Mouse (Mus musculus) olfactory bulb, adult 2 months (tissue): Measurements from ENCODE around the gene Fsd2. TPM values are rescaled to one million over a fixed set of nuclear protein-coding genes. Genes with fewer than 3 reads are reported as not detected.

ENCODE experiments used
- H3K27ac ChIP-seq: fragments of 200-500 bp; 2 replicates; pipeline ENCODE4 v1.5.1; 2012; ENCODE audit warnings: low read depth, low read length; ENCODE audit not compliant: insufficient read depth
- H3K4me1 ChIP-seq: fragments of 200-500 bp; 2 replicates; pipeline ENCODE4 v1.6.1; 2012; ENCODE audit warnings: low read length; ENCODE audit not compliant: control insufficient read depth, insufficient read depth
- H3K4me3 ChIP-seq: fragments of 200-500 bp; 2 replicates; pipeline ENCODE4 v1.5.1; 2012; ENCODE audit warnings: mild to moderate bottlenecking, low read depth, low read length, moderate library complexity; ENCODE audit not compliant: insufficient read depth
- CTCF ChIP-seq: fragments of 200-500 bp; IDR thresholded peaks from 2 replicates; pipeline ENCODE4 v1.5.1; 2012; ENCODE audit warnings: low read depth, mild to moderate bottlenecking, low read length, moderate library complexity; ENCODE audit not compliant: insufficient read depth
- POLR2A ChIP-seq: fragments of 200-500 bp; IDR thresholded peaks from 2 replicates; pipeline ENCODE4 v1.6.1; 2012; ENCODE audit warnings: mild to moderate bottlenecking, low read depth, low read length, moderate library complexity; ENCODE audit not compliant: insufficient read depth
- WGBS: fragments of 180-500 bp; shearing (Covaris S2); methylation state at CpG from one replicate; pipeline ENCODE4 v1.1.7; 2018; 5-methylcytosine and 5-hydroxymethylcytosine counted together
- polyA plus RNA-seq: library from polyadenylated mRNA; stranded (reverse); fragments of >200 nt; gene quantifications from 2 replicates; pipeline ENCODE4 v1.2.4, GENCODE M21; 2012; ENCODE audit warnings: low replicate concordance; ENCODE audit not compliant: missing spikeins, insufficient read depth, insufficient read length

The Fsd2 gene
- polyA plus RNA-seq, 1 experiment = not detected

- 94% methylated on average over 1 of the region's 1 CpGs for WGBS
- TF ChIP-seq POLR2A (no peak), CTCF (no peak)
- peaks cover 5% of the 10 kb centered on the region; the same call in 1 of the 2 replicates for H3K4me1 ChIP-seq
Observed at GRCm38 (mm10) chr7:81569851-81570250, 3.1 kb upstream of the Fsd2 start.

GRCm38 (mm10) chr7:81567396-81567795 lies 652 bp upstream of the Fsd2 start:
- TF ChIP-seq CTCF (no peak), POLR2A (no peak)
- H3K27ac ChIP-seq = no peak overlapping the region
- H3K4me3 ChIP-seq = no peak overlapping the region
- 94% methylated on average over 5 of the region's 5 CpGs for WGBS
- peaks cover 2% of the 10 kb centered on the region; the same call in 1 of the 2 replicates for H3K4me1 ChIP-seq

More at GRCm38 (mm10) chr7:81569851-81570250, 3.1 kb upstream of the Fsd2 start:
- no peak overlapping the region for H3K4me3 ChIP-seq
- H3K27ac ChIP-seq = no peak overlapping the region

- Histone ChIP-seq H3K27ac (no peak overlapping the region), H3K4me1 (peaks cover 2% of the 10 kb centered on the region; the same call in 1 of the 2 replicates), H3K4me3 (no peak overlapping the region)
- WGBS = 91% methylated on average over 4 of the region's 4 CpGs
- TF ChIP-seq CTCF = no peak
- no peak for TF ChIP-seq POLR2A
Observed at GRCm38 (mm10) chr7:81566332-81566731, 412 bp downstream of the Fsd2 start.

- TF ChIP-seq CTCF = no peak
- TF ChIP-seq POLR2A = no peak
- WGBS = 75% methylated on average over 7 of the region's 7 CpGs
- peaks cover 2% of the 10 kb centered on the region; the same call in 1 of the 2 replicates for H3K4me1 ChIP-seq
- no peak overlapping the region for H3K27ac ChIP-seq
- H3K4me3 ChIP-seq = no peak overlapping the region
Observed at GRCm38 (mm10) chr7:81565381-81566055, 1.2 kb downstream of the Fsd2 start.

GRCm38 (mm10) chr7:81564766-81565165 lies 2.0 kb downstream of the Fsd2 start:
- Histone ChIP-seq H3K27ac (no peak overlapping the region), H3K4me1 (peaks cover 2% of the 10 kb centered on the region; the same call in 1 of the 2 replicates), H3K4me3 (no peak overlapping the region)
- 83% methylated on average over 7 of the region's 7 CpGs for WGBS
- TF ChIP-seq CTCF (no peak), POLR2A (no peak)

GRCm38 (mm10) chr7:81563506-81564015 lies 3.2 kb downstream of the Fsd2 start:
- 93% methylated on average over 4 of the region's 4 CpGs for WGBS
- Histone ChIP-seq H3K4me1 (peaks cover 2% of the 10 kb centered on the region; the same call in 1 of the 2 replicates), H3K4me3 (no peak overlapping the region), H3K27ac (no peak overlapping the region)
- TF ChIP-seq CTCF (no peak), POLR2A (no peak)

- no peak for TF ChIP-seq POLR2A
- TF ChIP-seq CTCF = no peak
- no peak overlapping the region for H3K4me3 ChIP-seq
- WGBS = 85% methylated on average over 5 of the region's 5 CpGs
- no peak overlapping the region for H3K27ac ChIP-seq
- peaks cover 2% of the 10 kb centered on the region; the same call in 1 of the 2 replicates for H3K4me1 ChIP-seq
Observed at GRCm38 (mm10) chr7:81561211-81561610, 5.5 kb downstream of the Fsd2 start.

GRCm38 (mm10) chr7:81560101-81561049 lies 6.4 kb downstream of the Fsd2 start:
- no peak overlapping the region for H3K4me3 ChIP-seq
- H3K27ac ChIP-seq = no peak overlapping the region
- H3K4me1 ChIP-seq = no peaks in the 10 kb centered on the region
- TF ChIP-seq CTCF = no peak
- TF ChIP-seq POLR2A = no peak
- 65% methylated on average over 8 of the region's 8 CpGs for WGBS
